Mouse (Mus musculus) activated CD4-positive, CD25-positive, alpha-beta regulatory T cell (primary cell): Measurements from ENCODE around the gene Gdpd2. TPM values are rescaled to one million over a fixed set of nuclear protein-coding genes. Genes with fewer than 3 reads are reported as not detected.

Experiments used
- polyA plus RNA-seq, 2 experiments: library from polyadenylated mRNA; unstranded; fragments of 100-300 nt; shearing (Covaris generic); gene quantifications; one replicate each; pipeline ENCODE4 v1.2.1; 2017

Gdpd2 gene
- polyA plus RNA-seq: not detected

GRCm38 (mm10) chrX:100729665-100730188, at the start of gene Gdpd2:
Gdpd2 (plus strand) TSS chrX:100729873.

GRCm38 (mm10) chrX:100767181-100767884, 37.7 kb downstream of the Gdpd2 start, which contains the start of gene Dlg3:
Dlg3 (plus strand) TSS chrX:100767722.

Other genes starting within 250 kb of the Gdpd2 start
- 10 to 100 TPM; 38.6 to 46.2 TPM for gene Igbp1, start 235.6 kb upstream of the Gdpd2 start, polyA plus RNA-seq
- gene Dgat2l6, start 205.0 kb upstream of the Gdpd2 start, polyA plus RNA-seq: under 1 TPM; 0.07 to 0.08 TPM
- under 1 TPM in 1 of 2 experiments, not detected in 1; 0.12 TPM for gene Awat1, start 157.6 kb upstream of the Gdpd2 start, polyA plus RNA-seq
- gene P2ry4, start 135.0 kb upstream of the Gdpd2 start, polyA plus RNA-seq: under 1 TPM in 1 of 2 experiments, not detected in 1; 0.25 TPM
- gene Arr3, start 124.4 kb upstream of the Gdpd2 start, polyA plus RNA-seq: not detected
- 1 to 10 TPM; 5.9 to 6.9 TPM for gene Kif4, start 104.1 kb upstream of the Gdpd2 start, polyA plus RNA-seq
- 10 to 100 TPM; 52.3 to 60.7 TPM for gene Pdzd11, start 103.3 kb upstream of the Gdpd2 start, polyA plus RNA-seq
- 1 to 10 TPM; 5.7 to 8.0 TPM for gene Dlg3, start 37.8 kb downstream of the Gdpd2 start, polyA plus RNA-seq